Mouse (Mus musculus) heart, embryonic 12.5 days (tissue): ENCODE results near the gene Lmbr1. TPM values are rescaled to one million over a fixed set of nuclear protein-coding genes. Genes with fewer than 3 reads are reported as not detected.

Experiments
- ATAC-seq: fragments of 200-750 bp; cut with Nextera tagmentation; 2 replicates; pipeline ENCODE4 v1.8.0; 2017; ENCODE audit warnings: moderate TSS enrichment, moderate library complexity; ENCODE audit not compliant: insufficient number of reproducible peaks, low FRiP score
- H3K27ac ChIP-seq: fragments of 300-500 bp; sonication (generic); 2 replicates; pipeline ENCODE4 v1.5.1; 2016; ENCODE audit warnings: mild to moderate bottlenecking, moderate library complexity; ENCODE audit not compliant: poor library complexity, severe bottlenecking
- H3K27me3 ChIP-seq: fragments of 300-500 bp; sonication (generic); replicated peaks from 2 replicates; pipeline ENCODE4 v1.6.1; 2016; ENCODE audit warnings: mild to moderate bottlenecking, moderate library complexity
- H3K36me3 ChIP-seq: fragments of 300-500 bp; sonication (generic); 2 replicates; pipeline ENCODE4 v1.6.1; 2016; ENCODE audit warnings: mild to moderate bottlenecking, moderate library complexity
- H3K4me1 ChIP-seq: fragments of 300-500 bp; sonication (generic); replicated peaks from 2 replicates; pipeline ENCODE4 v1.6.1; 2016; ENCODE audit warnings: mild to moderate bottlenecking
- H3K4me2 ChIP-seq: fragments of 300-500 bp; sonication (generic); 2 replicates; pipeline ENCODE4 v1.6.1; 2016; ENCODE audit warnings: mild to moderate bottlenecking, moderate library complexity
- H3K4me3 ChIP-seq: fragments of 300-500 bp; sonication (generic); 2 replicates; pipeline ENCODE4 v1.5.1; 2016; ENCODE audit warnings: mild to moderate bottlenecking
- H3K9ac ChIP-seq: fragments of 300-500 bp; sonication (generic); 2 replicates; pipeline ENCODE4 v1.6.1; 2016; ENCODE audit warnings: mild to moderate bottlenecking, moderate library complexity
- H3K9me3 ChIP-seq: fragments of 300-500 bp; sonication (generic); replicated peaks from 2 replicates; pipeline ENCODE4 v1.6.1; 2016; ENCODE audit warnings: mild to moderate bottlenecking, moderate library complexity
- WGBS: fragments of 180-500 bp; shearing (Covaris S2); methylation state at CpG from one replicate; pipeline ENCODE4 v1.1.7; 2016; 5-methylcytosine and 5-hydroxymethylcytosine counted together
- polyA plus RNA-seq: library from polyadenylated mRNA; unstranded; fragments of >200 nt; fragmentation: Nextera tagmentation; extraction: Ambion mirVana; gene quantifications from 2 replicates; pipeline ENCODE4 v1.2.1, GENCODE M21; 2016

The Lmbr1 gene
- polyA plus RNA-seq, 1 experiment from 2014 or later = 14.3 TPM

GRCm38 (mm10) chr5:29253876-29254275 lies 124.3 kb downstream of the Lmbr1 start:
- 64% methylated on average over 2 of the region's 2 CpGs for WGBS
- Histone ChIP-seq H3K36me3 (no peaks in the 10 kb centered on the region), H3K4me2 (no peak overlapping the region), H3K4me1 (no peaks in the 10 kb centered on the region), H3K27me3 (no peaks in the 10 kb centered on the region), H3K9ac (no peak overlapping the region), H3K4me3 (no peak overlapping the region), H3K9me3 (no peaks in the 10 kb centered on the region), H3K27ac (no peak overlapping the region)
- ATAC-seq = no peak

- no peak overlapping the region for H3K27ac ChIP-seq
- H3K9me3 ChIP-seq = no peaks in the 10 kb centered on the region
- no peak for ATAC-seq
- H3K4me3 ChIP-seq = no peak overlapping the region
- H3K4me2 ChIP-seq = no peak overlapping the region
- H3K9ac ChIP-seq = no peak overlapping the region
- H3K36me3 ChIP-seq = no peaks in the 10 kb centered on the region
- H3K4me1 ChIP-seq = no peaks in the 10 kb centered on the region
- WGBS = 73% methylated on average over 1 of the region's 1 CpGs
- no peaks in the 10 kb centered on the region for H3K27me3 ChIP-seq
These were observed 126.7 kb downstream of the Lmbr1 start for GRCm38 (mm10) chr5:29251496-29251873.

- Histone ChIP-seq H3K36me3 (no peaks in the 10 kb centered on the region), H3K9me3 (no peaks in the 10 kb centered on the region), H3K27ac (no peak overlapping the region), H3K27me3 (no peaks in the 10 kb centered on the region), H3K4me1 (no peaks in the 10 kb centered on the region), H3K9ac (no peak overlapping the region), H3K4me3 (no peak overlapping the region), H3K4me2 (no peak overlapping the region)
- no peak for ATAC-seq
- 70% methylated on average over 8 of the region's 8 CpGs for WGBS
These were observed 127.2 kb downstream of the Lmbr1 start for GRCm38 (mm10) chr5:29250795-29251495.

GRCm38 (mm10) chr5:29244769-29245168 lies 133.4 kb downstream of the Lmbr1 start:
- WGBS = no CpG with 5 or more reads among the region's 1 CpGs
- no peak for ATAC-seq

GRCm38 (mm10) chr5:29238379-29238778 lies 139.8 kb downstream of the Lmbr1 start:
- no peaks in the 10 kb centered on the region for H3K36me3 ChIP-seq
- no peak for ATAC-seq
- H3K9me3 ChIP-seq = no peaks in the 10 kb centered on the region
- no peak overlapping the region for H3K9ac ChIP-seq
- H3K4me2 ChIP-seq = no peak overlapping the region
- H3K4me3 ChIP-seq = no peak overlapping the region
- H3K27ac ChIP-seq = no peak overlapping the region
- no peaks in the 10 kb centered on the region for H3K4me1 ChIP-seq
- no peaks in the 10 kb centered on the region for H3K27me3 ChIP-seq

More at GRCm38 (mm10) chr5:29244769-29245168, 133.4 kb downstream of the Lmbr1 start:
- no peak overlapping the region for H3K4me3 ChIP-seq
- H3K27me3 ChIP-seq = no peaks in the 10 kb centered on the region
- no peak overlapping the region for H3K27ac ChIP-seq
- H3K9ac ChIP-seq = no peak overlapping the region
- no peaks in the 10 kb centered on the region for H3K4me1 ChIP-seq
- H3K9me3 ChIP-seq = no peaks in the 10 kb centered on the region
- H3K4me2 ChIP-seq = no peak overlapping the region
- no peaks in the 10 kb centered on the region for H3K36me3 ChIP-seq

- 71% methylated on average over 2 of the region's 2 CpGs for WGBS
- no peak overlapping the region for H3K27ac ChIP-seq
- no peaks in the 10 kb centered on the region for H3K4me1 ChIP-seq
- H3K27me3 ChIP-seq = no peaks in the 10 kb centered on the region
- ATAC-seq = no peak
- H3K36me3 ChIP-seq = no peaks in the 10 kb centered on the region
- no peak overlapping the region for H3K9ac ChIP-seq
- no peak overlapping the region for H3K4me3 ChIP-seq
- H3K4me2 ChIP-seq = no peak overlapping the region
- H3K9me3 ChIP-seq = no peaks in the 10 kb centered on the region
These were observed 147.7 kb downstream of the Lmbr1 start for GRCm38 (mm10) chr5:29230481-29230880.

- no peak overlapping the region for H3K27ac ChIP-seq
- no peaks in the 10 kb centered on the region for H3K36me3 ChIP-seq
- no peak overlapping the region for H3K4me2 ChIP-seq
- no peak overlapping the region for H3K4me3 ChIP-seq
- ATAC-seq = no peak
- H3K9ac ChIP-seq = no peak overlapping the region
- H3K4me1 ChIP-seq = no peaks in the 10 kb centered on the region
- no peaks in the 10 kb centered on the region for H3K27me3 ChIP-seq
- H3K9me3 ChIP-seq = no peaks in the 10 kb centered on the region
- 84% methylated on average over 7 of the region's 7 CpGs for WGBS
These were observed 154.1 kb downstream of the Lmbr1 start for GRCm38 (mm10) chr5:29224089-29224488.

- no peak overlapping the region for H3K9ac ChIP-seq
- 37% methylated on average over 3 of the region's 3 CpGs for WGBS
- ATAC-seq = no peak
- no peak overlapping the region for H3K4me3 ChIP-seq
- no peak overlapping the region for H3K4me2 ChIP-seq
- no peaks in the 10 kb centered on the region for H3K36me3 ChIP-seq
- no peak overlapping the region for H3K27ac ChIP-seq
- H3K9me3 ChIP-seq = no peaks in the 10 kb centered on the region
- H3K27me3 ChIP-seq = no peaks in the 10 kb centered on the region
- peaks cover 12% of the 10 kb centered on the region for H3K4me1 ChIP-seq
These were observed 160.2 kb downstream of the Lmbr1 start for GRCm38 (mm10) chr5:29217997-29218396.

GRCm38 (mm10) chr5:29211980-29212555 lies 166.1 kb downstream of the Lmbr1 start:
- ATAC-seq = no peak
- Histone ChIP-seq H3K9me3 (no peaks in the 10 kb centered on the region), H3K4me1 (peaks cover 12% of the 10 kb centered on the region; the same call in 1 of the 2 replicates), H3K9ac (no peak overlapping the region), H3K4me2 (no peak overlapping the region), H3K4me3 (no peak overlapping the region), H3K36me3 (no peaks in the 10 kb centered on the region), H3K27ac (no peak overlapping the region), H3K27me3 (no peaks in the 10 kb centered on the region)
- WGBS = 37% methylated on average over 4 of the region's 4 CpGs

- no peak for ATAC-seq
- H3K4me2 ChIP-seq = no peak overlapping the region
- no peak overlapping the region for H3K9ac ChIP-seq
- H3K36me3 ChIP-seq = no peaks in the 10 kb centered on the region
- H3K4me3 ChIP-seq = no peak overlapping the region
- no peaks in the 10 kb centered on the region for H3K4me1 ChIP-seq
- no peak overlapping the region for H3K27ac ChIP-seq
- 70% methylated on average over 5 of the region's 5 CpGs for WGBS
- H3K9me3 ChIP-seq = no peaks in the 10 kb centered on the region
- H3K27me3 ChIP-seq = no peaks in the 10 kb centered on the region
These were observed 172.5 kb downstream of the Lmbr1 start for GRCm38 (mm10) chr5:29205690-29206089.

GRCm38 (mm10) chr5:29199868-29200267 lies 178.3 kb downstream of the Lmbr1 start:
- no peak for ATAC-seq
- H3K27ac ChIP-seq = no peak overlapping the region

More at GRCm38 (mm10) chr5:29199868-29200267, 178.3 kb downstream of the Lmbr1 start:
- Histone ChIP-seq H3K4me1 (peaks cover 10% of the 10 kb centered on the region; the same call in 1 of the 2 replicates), H3K9me3 (no peaks in the 10 kb centered on the region), H3K9ac (no peak overlapping the region), H3K4me3 (no peak overlapping the region), H3K4me2 (no peak overlapping the region), H3K27me3 (no peaks in the 10 kb centered on the region), H3K36me3 (no peaks in the 10 kb centered on the region)
- 61% methylated on average over 3 of the region's 3 CpGs for WGBS
